Mouse (Mus musculus) spleen, adult 2 months (tissue): ENCODE measurements around the gene Ap5b1. TPM values are rescaled to one million over a fixed set of nuclear protein-coding genes. Genes with fewer than 3 reads are reported as not detected.
A peak's percentile ranks its signal among the peaks of the same experiment; 100 is the strongest.

Experiments
- DNase-seq, 2 experiments: peaks; one replicate each; pipeline versions ENCODE4 v3.0.0 to v3.0.0-alpha.2; 2012 to 2021; ENCODE audit warnings: low spot score in 2 of 2, low read depth in 1 of 2
- H3K27ac ChIP-seq: fragments of 200-500 bp; 2 replicates; pipeline ENCODE4 v1.5.1; 2012; ENCODE audit warnings: low read length, inconsistent platforms; ENCODE audit not compliant: insufficient read depth
- H3K27me3 ChIP-seq: fragments of 200-500 bp; 2 replicates; pipeline ENCODE4 v1.6.1; 2012; ENCODE audit warnings: mild to moderate bottlenecking, moderate library complexity, low read length, inconsistent platforms; ENCODE audit not compliant: control insufficient read depth, insufficient read depth
- H3K36me3 ChIP-seq: fragments of 200-500 bp; 2 replicates; pipeline ENCODE4 v1.6.1; 2012; ENCODE audit warnings: mild to moderate bottlenecking, low read length, inconsistent platforms; ENCODE audit not compliant: control insufficient read depth, insufficient read depth
- H3K4me1 ChIP-seq: fragments of 200-500 bp; 2 replicates; pipeline ENCODE4 v1.6.1; 2011; ENCODE audit warnings: inconsistent platforms; ENCODE audit not compliant: control insufficient read depth, insufficient read depth, insufficient read length
- H3K4me3 ChIP-seq: fragments of 200-500 bp; 2 replicates; pipeline ENCODE4 v1.5.1; 2011; ENCODE audit warnings: mild to moderate bottlenecking, inconsistent platforms; ENCODE audit not compliant: insufficient read depth, insufficient read length; ENCODE audit errors: extremely low read depth
- CTCF ChIP-seq: fragments of 200-500 bp; IDR thresholded peaks from 2 replicates; pipeline ENCODE4 v1.5.1; 2011; ENCODE audit warnings: mild to moderate bottlenecking, inconsistent platforms; ENCODE audit not compliant: insufficient read depth, insufficient read length, insufficient replicate concordance; ENCODE audit errors: extremely low read depth
- POLR2A ChIP-seq: fragments of 200-500 bp; IDR thresholded peaks from 2 replicates; pipeline ENCODE4 v1.6.1; 2011; ENCODE audit warnings: low read depth, low read length, inconsistent platforms
- WGBS: fragments of 180-500 bp; shearing (Covaris S2); methylation state at CpG from one replicate; pipeline ENCODE4 v1.1.7; 2018; 5-methylcytosine and 5-hydroxymethylcytosine counted together
- polyA plus RNA-seq: library from polyadenylated mRNA; depleted of rRNA; stranded (reverse); fragments of >200 nt; gene quantifications from 2 replicates; pipeline ENCODE4 v1.2.3, GENCODE M21; 2012

Ap5b1 gene
- polyA plus RNA-seq, 1 experiment = 18.6 TPM

DNA sequence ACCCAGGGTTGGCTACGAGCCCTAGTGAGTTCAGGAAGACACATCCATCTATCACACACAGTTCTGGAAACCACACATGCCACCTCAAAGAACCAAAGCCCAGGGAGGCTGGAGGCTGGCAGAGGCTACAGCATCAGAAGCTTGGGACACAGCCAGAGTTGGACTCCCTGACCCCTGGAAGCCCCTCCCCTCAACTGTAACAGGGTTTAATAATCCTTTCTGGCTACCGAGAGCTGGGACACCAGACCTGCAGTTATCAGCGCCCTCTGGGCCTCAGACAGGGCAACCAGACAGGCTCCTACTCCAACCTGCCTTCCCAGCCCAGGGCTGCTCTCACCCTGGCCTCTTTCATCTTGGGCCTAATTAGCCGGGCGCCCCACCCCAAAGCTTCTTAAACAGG is 1.5 kb upstream of the Ap5b1 start:
- Histone ChIP-seq H3K27ac (no peak overlapping the region), H3K27me3 (peaks cover 3% of the 10 kb centered on the region; the same call in 1 of the 2 replicates), H3K4me1 (peaks cover 20% of the 10 kb centered on the region), H3K36me3 (peaks cover 21% of the 10 kb centered on the region), H3K4me3 (no peak overlapping the region)
- no peak for DNase-seq
- 82% methylated on average over 5 of the region's 5 CpGs for WGBS
- no peak for TF ChIP-seq CTCF
- no peak for TF ChIP-seq POLR2A

GRCm38 (mm10) chr19:5567180-5567533 is 668 bp upstream of the Ap5b1 start:
- TF ChIP-seq CTCF (no peak), POLR2A (no peak)
- peaks cover 24% of the 10 kb centered on the region for H3K4me1 ChIP-seq
- H3K27ac ChIP-seq = peak overlapping the region; percentile 94
- H3K27me3 ChIP-seq = 0 out of 2 replicates have a peak, but pooled peaks cover 2% of the 10 kb centered on the region
- no peak for DNase-seq
- peak overlapping the region; percentile 92 for H3K4me3 ChIP-seq
- H3K36me3 ChIP-seq = peaks cover 21% of the 10 kb centered on the region
- 2% methylated on average over 26 of the region's 26 CpGs for WGBS

DNA sequence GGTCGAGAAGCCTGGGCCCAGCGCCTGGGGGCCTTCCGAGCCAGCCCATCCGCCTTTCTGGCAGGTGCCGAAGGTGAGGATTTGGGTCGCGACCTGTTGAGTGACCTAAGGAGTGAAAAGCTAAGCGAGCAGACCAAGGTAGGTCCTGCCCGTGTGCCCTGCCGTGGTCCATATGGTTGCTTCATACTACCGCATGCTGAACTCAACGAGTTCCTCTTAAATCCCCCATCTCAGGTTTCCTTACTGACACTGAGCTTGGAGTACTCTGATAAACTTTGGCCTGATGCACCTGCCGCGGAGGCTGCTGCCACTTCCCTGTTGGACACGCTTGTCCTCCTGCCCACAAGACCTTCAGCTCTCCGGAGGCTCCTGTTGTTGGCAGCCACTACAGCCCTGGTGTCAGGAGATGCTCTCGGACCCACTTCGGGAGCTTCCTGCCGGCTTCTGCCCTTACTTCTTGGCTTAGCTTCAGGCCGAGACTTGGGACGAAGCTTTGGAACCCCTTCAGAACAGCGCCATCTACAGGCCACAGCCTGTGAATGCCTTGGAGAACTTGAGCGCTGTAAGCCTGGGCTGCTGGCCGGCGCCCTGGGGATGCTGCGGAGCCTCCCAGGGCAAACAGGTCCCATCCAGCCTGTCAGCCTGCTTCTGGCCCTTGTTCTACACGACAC is 780 bp downstream of the Ap5b1 start:
- Histone ChIP-seq H3K36me3 (peaks cover 21% of the 10 kb centered on the region), H3K4me1 (peaks cover 32% of the 10 kb centered on the region), H3K4me3 (peak overlapping the region; percentile 92), H3K27ac (peak overlapping the region; percentile 94), H3K27me3 (0 out of 2 replicates have a peak, but pooled peaks cover 2% of the 10 kb centered on the region)
- peak; percentile 90; the same call in 1 of the 2 replicates for TF ChIP-seq CTCF
- no peak for TF ChIP-seq POLR2A
- peak; percentile 72 to 74 for DNase-seq
- 3% methylated on average over 27 of the region's 27 CpGs for WGBS

GRCm38 (mm10) chr19:5569521-5569920 is 1.7 kb downstream of the Ap5b1 start:
- H3K4me3 ChIP-seq = no peak overlapping the region
- WGBS = 84% methylated on average over 10 of the region's 10 CpGs
- DNase-seq = no peak
- no peak for TF ChIP-seq POLR2A
- no peak for TF ChIP-seq CTCF
- peaks cover 32% of the 10 kb centered on the region for H3K4me1 ChIP-seq
- peaks cover 21% of the 10 kb centered on the region for H3K36me3 ChIP-seq
- 0 out of 2 replicates have a peak, but pooled peaks cover 1% of the 10 kb centered on the region for H3K27me3 ChIP-seq
- no peak overlapping the region for H3K27ac ChIP-seq

- TF ChIP-seq POLR2A (no peak), CTCF (no peak)
- Histone ChIP-seq H3K36me3 (peaks cover 21% of the 10 kb centered on the region), H3K27me3 (no peaks in the 10 kb centered on the region), H3K4me1 (peaks cover 32% of the 10 kb centered on the region), H3K4me3 (no peak overlapping the region), H3K27ac (no peak overlapping the region)
- WGBS = 91% methylated on average over 32 of the region's 32 CpGs
- DNase-seq = no peak
Measured at GRCm38 (mm10) chr19:5570353-5571246, 2.8 kb downstream of the Ap5b1 start.

- Histone ChIP-seq H3K27me3 (no peaks in the 10 kb centered on the region), H3K36me3 (peaks cover 21% of the 10 kb centered on the region), H3K27ac (peak overlapping the region; percentile 21), H3K4me1 (peaks cover 29% of the 10 kb centered on the region), H3K4me3 (no peak overlapping the region)
- WGBS = 11% methylated on average over 5 of the region's 5 CpGs
- TF ChIP-seq CTCF (no peak), POLR2A (no peak)
- peak; percentile 28 to 50 for DNase-seq
Measured at GRCm38 (mm10) chr19:5571831-5572230, 4.0 kb downstream of the Ap5b1 start.
